Mouse (Mus musculus) cerebellum, adult 18-20 months (tissue): ENCODE results near the gene Tpra1.

ENCODE experiments used
- DNase-seq, 2 experiments: peaks; one replicate each; pipeline ENCODE4 v3.0.0; 2021

Tpra1 gene

GRCm38 (mm10) chr6:88901947-88902820 is at the start of gene Tpra1:
TSS of gene Tpra1 (plus strand) at chr6:88902251.
- peak; percentile 93 to 97 for DNase-seq

GRCm38 (mm10) chr6:88854509-88854908 is 47.5 kb upstream of the Tpra1 start:
- DNase-seq = no peak

GRCm38 (mm10) chr6:88855636-88856035 is 46.4 kb upstream of the Tpra1 start:
- DNase-seq = peak; percentile 74 to 86

GRCm38 (mm10) chr6:88857249-88857648 is 44.8 kb upstream of the Tpra1 start:
- peak; percentile 78 to 83 for DNase-seq

- no peak for DNase-seq
Measured at GRCm38 (mm10) chr6:88857830-88858229, 44.2 kb upstream of the Tpra1 start.

GRCm38 (mm10) chr6:88858341-88858740 is 43.7 kb upstream of the Tpra1 start:
- no peak for DNase-seq

- DNase-seq = no peak
Measured at GRCm38 (mm10) chr6:88860914-88861313, 41.1 kb upstream of the Tpra1 start.

GRCm38 (mm10) chr6:88865704-88866103 is 36.3 kb upstream of the Tpra1 start:
- no peak for DNase-seq

GRCm38 (mm10) chr6:88869459-88869858 is 32.6 kb upstream of the Tpra1 start:
- DNase-seq = no peak

- peak; percentile 58 to 60 for DNase-seq
Measured at GRCm38 (mm10) chr6:88870594-88870993, 31.5 kb upstream of the Tpra1 start.

GRCm38 (mm10) chr6:88871546-88871945 is 30.5 kb upstream of the Tpra1 start:
- peak; percentile 57 to 63 for DNase-seq

- DNase-seq = peak in 1 of 2 experiments; percentile 32
Measured at GRCm38 (mm10) chr6:88872811-88873210, 29.2 kb upstream of the Tpra1 start.

- DNase-seq = peak; percentile 62 to 71
Measured at GRCm38 (mm10) chr6:88873965-88874867, 27.8 kb upstream of the Tpra1 start.

GRCm38 (mm10) chr6:88874868-88875508 is 27.1 kb upstream of the Tpra1 start, which contains the start of gene Podxl2:
TSS of gene Podxl2 (minus strand) at chr6:88875044.
- peak; percentile 88 to 93 for DNase-seq

GRCm38 (mm10) chr6:88879471-88879870 is 22.6 kb upstream of the Tpra1 start:
- DNase-seq = no peak

GRCm38 (mm10) chr6:88881334-88881733 is 20.7 kb upstream of the Tpra1 start:
- no peak for DNase-seq

- no peak for DNase-seq
Measured at GRCm38 (mm10) chr6:88884195-88884594, 17.9 kb upstream of the Tpra1 start.

- no peak for DNase-seq
Measured at GRCm38 (mm10) chr6:88884690-88885089, 17.4 kb upstream of the Tpra1 start.

GRCm38 (mm10) chr6:88885644-88886416 is 16.2 kb upstream of the Tpra1 start:
- DNase-seq = no peak

GRCm38 (mm10) chr6:88886417-88886967 is 15.6 kb upstream of the Tpra1 start:
- DNase-seq = no peak

GRCm38 (mm10) chr6:88889410-88890042 is 12.5 kb upstream of the Tpra1 start:
- no peak for DNase-seq
